Mouse (Mus musculus): ENCODE measurements around the gene Defb25.

GRCm38 (mm10) chr2:152657398-152657797 lies 34.5 kb upstream of the Defb25 start:
- TF ChIP-seq CTCF (conservative IDR thresholded peaks at IDR 0.05; ENCODE audit: low read length) (peak; percentile 41), NANOG (IDR thresholded peaks at IDR 0.05; ENCODE audit: borderline replicate concordance, low read length) (no peak), POU5F1 (IDR thresholded peaks at IDR 0.05; ENCODE audit: borderline replicate concordance, low read length) (no peak)

Data from E14TG2a.4 (cell line).